Mouse (Mus musculus) C2C12 (cell line): ENCODE measurements around the gene Adamts12. TPM values are rescaled to one million over a fixed set of nuclear protein-coding genes. Genes with fewer than 3 reads are reported as not detected.

Experiments used
- H3K27me3 ChIP-seq: one replicate; pipeline ENCODE4 v1.6.1; 2011; ENCODE audit not compliant: control insufficient read depth, insufficient read depth, insufficient read length
- H3K36me3 ChIP-seq: one replicate; pipeline ENCODE4 v1.6.1; 2011; ENCODE audit not compliant: control insufficient read depth, insufficient read depth
- H3K4me3 ChIP-seq: one replicate; pipeline ENCODE4 v1.5.1; 2011; ENCODE audit warnings: mild to moderate bottlenecking, control low read depth; ENCODE audit not compliant: poor library complexity, insufficient read depth, severe bottlenecking
- H3K79me2 ChIP-seq: one replicate; pipeline ENCODE4 v1.6.1; 2011; ENCODE audit not compliant: control insufficient read depth, insufficient read depth
- H3K79me3 ChIP-seq: one replicate; pipeline ENCODE4 v1.6.1; 2011; ENCODE audit warnings: low read depth, control low read depth
- H3ac ChIP-seq: one replicate; pipeline ENCODE3; 2011; ENCODE audit warnings: low read depth; ENCODE audit not compliant: control insufficient read depth, insufficient read length
- CEBPB ChIP-seq: IDR thresholded peaks from one replicate; pipeline ENCODE4 v1.6.1; 2011; ENCODE audit warnings: low read depth, mild to moderate bottlenecking, control low read depth, moderate library complexity
- CTCF ChIP-seq: IDR thresholded peaks from one replicate; pipeline ENCODE4 v1.5.1; 2011; ENCODE audit not compliant: control insufficient read depth, insufficient read depth, insufficient read length
- FOSL1 ChIP-seq: IDR thresholded peaks from one replicate; pipeline ENCODE4 v1.8.0; 2011; ENCODE audit warnings: mild to moderate bottlenecking, low read length; ENCODE audit not compliant: poor library complexity, insufficient read depth, severe bottlenecking
- MAX ChIP-seq: IDR thresholded peaks from one replicate; pipeline ENCODE4 v1.6.1; 2011; ENCODE audit warnings: mild to moderate bottlenecking, control low read depth
- MYOD1 ChIP-seq: IDR thresholded peaks from one replicate; pipeline ENCODE4 v1.6.1; 2011; ENCODE audit warnings: low read depth; ENCODE audit not compliant: control insufficient read depth, insufficient read length
- MYOG ChIP-seq: IDR thresholded peaks from one replicate; pipeline ENCODE4 v1.6.1; 2011; ENCODE audit not compliant: control insufficient read depth, insufficient read length; ENCODE audit errors: extremely low read depth
- USF1 ChIP-seq: IDR thresholded peaks from one replicate; pipeline ENCODE4 v1.6.1; 2011; ENCODE audit warnings: low read depth, mild to moderate bottlenecking, control low read depth, moderate library complexity
- polyA plus RNA-seq: library from polyadenylated mRNA; unstranded; fragments of >200 nt; fragmentation: generic; extraction: Trizol; gene quantifications from one replicate; pipeline ENCODE4 v1.2.1, GENCODE M21; 2012; ENCODE audit warnings: missing spikeins

Adamts12 gene
- polyA plus RNA-seq, 1 experiment: 0.14 TPM

- no peak for TF ChIP-seq USF1
- no peak for TF ChIP-seq MYOG
- no peak for TF ChIP-seq CTCF
- TF ChIP-seq MAX: no peak
- TF ChIP-seq FOSL1: no peak
- TF ChIP-seq CEBPB: no peak
- TF ChIP-seq MYOD1: no peak
- H3ac ChIP-seq: no peak overlapping the region
- no peaks in the 10 kb centered on the region for H3K79me3 ChIP-seq
- H3K27me3 ChIP-seq: no peaks in the 10 kb centered on the region
- H3K36me3 ChIP-seq: no peaks in the 10 kb centered on the region
- no peaks in the 10 kb centered on the region for H3K79me2 ChIP-seq
- H3K4me3 ChIP-seq: no peak overlapping the region
Measured at GRCm38 (mm10) chr15:11084241-11084992, 19.8 kb downstream of the Adamts12 start.

DNA sequence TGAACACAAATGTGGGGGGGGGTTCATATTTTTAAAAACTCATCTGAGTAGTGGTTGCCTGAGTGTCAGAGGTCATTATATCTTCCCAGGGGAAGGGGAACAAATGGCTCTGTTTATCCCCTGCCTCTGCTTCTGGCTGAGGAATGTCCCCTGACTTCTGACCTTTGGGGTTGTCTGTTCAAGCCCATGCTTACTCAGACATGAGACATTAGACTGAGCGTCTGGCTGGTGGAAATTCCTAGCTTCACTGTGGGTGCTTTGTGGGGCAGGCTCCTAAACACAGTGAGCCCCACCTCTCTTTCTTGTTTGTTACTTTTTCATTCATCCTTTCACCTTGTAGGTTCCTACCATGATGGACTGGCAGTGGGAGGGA is 20.4 kb downstream of the Adamts12 start:
- H3K27me3 ChIP-seq: no peaks in the 10 kb centered on the region
- TF ChIP-seq MYOG: no peak
- no peak for TF ChIP-seq CTCF
- no peak for TF ChIP-seq CEBPB
- TF ChIP-seq FOSL1: no peak
- TF ChIP-seq USF1: no peak
- H3ac ChIP-seq: no peak overlapping the region
- no peak overlapping the region for H3K4me3 ChIP-seq
- no peaks in the 10 kb centered on the region for H3K36me3 ChIP-seq
- no peaks in the 10 kb centered on the region for H3K79me3 ChIP-seq
- H3K79me2 ChIP-seq: no peaks in the 10 kb centered on the region

GRCm38 (mm10) chr15:11089494-11089893 is 24.9 kb downstream of the Adamts12 start:
- no peak for TF ChIP-seq USF1
- no peak for TF ChIP-seq MYOD1
- no peak for TF ChIP-seq CEBPB
- Histone ChIP-seq H3K27me3 (no peaks in the 10 kb centered on the region), H3K79me3 (no peaks in the 10 kb centered on the region), H3ac (no peak overlapping the region), H3K79me2 (no peaks in the 10 kb centered on the region), H3K4me3 (no peak overlapping the region), H3K36me3 (no peaks in the 10 kb centered on the region)

DNA sequence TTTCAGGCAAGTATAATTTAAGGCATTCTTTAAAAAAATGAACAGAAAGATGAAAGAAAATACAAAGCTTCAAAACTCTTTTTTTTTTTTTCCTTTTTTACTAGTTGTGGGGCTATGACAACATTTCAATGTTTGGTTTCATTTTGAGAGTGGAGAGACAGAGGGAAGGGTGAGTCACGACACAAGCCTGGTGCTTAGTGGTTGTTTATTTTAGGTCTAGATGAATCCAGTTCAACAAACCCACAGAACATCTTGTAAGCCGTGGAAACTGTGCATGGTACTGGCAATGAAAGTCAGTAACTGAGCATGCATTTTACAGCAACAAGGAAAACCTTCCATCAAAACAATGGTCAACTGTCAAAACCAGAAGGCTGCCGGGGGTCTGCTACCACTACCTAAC is 31.0 kb downstream of the Adamts12 start:
- no peak overlapping the region for H3K4me3 ChIP-seq
- TF ChIP-seq CEBPB (no peak), USF1 (no peak), MYOG (no peak), FOSL1 (no peak), MYOD1 (no peak), CTCF (no peak), MAX (no peak)

DNA sequence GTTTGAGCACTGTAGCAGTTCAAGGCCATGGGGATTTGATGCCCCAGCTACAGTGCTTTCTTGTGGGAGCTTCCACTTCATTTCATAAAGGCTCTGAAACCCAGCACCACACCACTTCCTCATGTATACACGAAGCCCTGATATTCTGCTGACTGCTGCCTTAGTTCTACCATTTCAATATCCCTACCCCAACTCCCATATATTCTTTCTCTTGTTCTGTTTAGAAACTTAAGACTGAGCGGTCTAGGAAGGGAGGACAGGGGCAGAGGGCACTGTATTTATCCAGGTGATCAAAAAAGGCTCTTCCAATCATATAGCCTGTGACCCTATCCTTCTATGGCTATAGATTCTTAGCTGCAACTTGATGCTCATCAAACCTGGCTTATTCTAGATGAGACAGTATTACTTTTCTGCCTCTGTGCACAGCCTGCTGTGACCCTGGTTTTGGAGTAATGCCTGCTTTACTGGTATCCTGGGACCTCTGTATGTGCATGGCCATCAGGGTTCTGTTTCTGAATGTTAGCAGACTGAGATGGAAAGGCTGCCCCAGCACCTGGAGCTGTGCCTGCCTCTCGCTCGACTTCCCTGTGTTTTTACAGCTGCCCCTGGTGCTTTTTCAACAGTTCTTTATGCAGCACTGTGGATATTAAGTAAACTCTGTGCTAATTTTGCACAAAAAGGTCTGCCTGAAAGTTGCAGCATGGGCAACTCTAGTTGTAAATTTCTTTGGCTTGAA is 33.5 kb downstream of the Adamts12 start:
- Histone ChIP-seq H3ac (no peak overlapping the region), H3K4me3 (no peak overlapping the region), H3K27me3 (no peaks in the 10 kb centered on the region), H3K79me3 (no peaks in the 10 kb centered on the region), H3K36me3 (no peaks in the 10 kb centered on the region), H3K79me2 (no peaks in the 10 kb centered on the region)
- TF ChIP-seq FOSL1 (no peak), CTCF (no peak)

More for the DNA sequence above, 31.0 kb downstream of the Adamts12 start:
- Histone ChIP-seq H3K36me3 (no peaks in the 10 kb centered on the region), H3K79me2 (no peaks in the 10 kb centered on the region), H3ac (no peak overlapping the region), H3K27me3 (no peaks in the 10 kb centered on the region), H3K79me3 (no peaks in the 10 kb centered on the region)

- no peaks in the 10 kb centered on the region for H3K79me3 ChIP-seq
- no peaks in the 10 kb centered on the region for H3K27me3 ChIP-seq
- no peaks in the 10 kb centered on the region for H3K36me3 ChIP-seq
- H3K79me2 ChIP-seq: no peaks in the 10 kb centered on the region
- TF ChIP-seq MYOD1 (no peak), CEBPB (no peak), MYOG (no peak), CTCF (no peak), FOSL1 (no peak), MAX (no peak), USF1 (no peak)
- no peak overlapping the region for H3ac ChIP-seq
- H3K4me3 ChIP-seq: no peak overlapping the region
Measured at GRCm38 (mm10) chr15:11098940-11099339, 34.4 kb downstream of the Adamts12 start.
